Mouse (Mus musculus): ENCODE results near the gene Atp2c2. TPM values are rescaled to one million over a fixed set of nuclear protein-coding genes. Genes with fewer than 3 reads are reported as not detected.
A peak's percentile ranks its signal among the peaks of the same experiment; 100 is the strongest.

The Atp2c2 gene
- polyA plus RNA-seq, 1 experiment from 2014 or later = 3.1 TPM

DNA sequence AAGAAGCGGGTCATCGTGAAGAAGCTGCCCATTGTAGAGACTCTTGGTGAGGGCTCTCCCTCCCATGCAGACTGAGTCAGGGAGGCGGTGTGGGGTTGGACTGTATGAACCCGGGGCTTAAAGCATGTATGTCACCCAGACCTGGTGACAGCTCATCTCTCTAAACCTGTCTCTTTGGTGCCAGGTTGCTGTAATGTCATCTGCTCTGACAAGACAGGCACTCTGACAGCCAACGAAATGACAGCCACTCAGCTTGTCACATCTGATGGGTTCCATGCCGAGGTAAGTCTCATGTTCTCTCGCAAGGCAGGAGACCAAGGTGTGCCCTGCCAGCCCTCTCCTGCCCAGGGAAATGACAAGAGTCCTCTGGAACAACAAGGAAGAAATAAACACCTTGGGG is 42.6 kb downstream of the Atp2c2 start:
- no peak overlapping the region for H3K9ac ChIP-seq (ENCODE audit: low read length)
- H3K4me1 ChIP-seq (replicated peaks; ENCODE audit: control insufficient read depth, insufficient read depth, low read length) = no peaks in the 10 kb centered on the region; the same call in 1 of the 2 replicates
- H3K4me3 ChIP-seq (ENCODE audit: low read depth, low read length) = no peak overlapping the region
- ATAC-seq (replicated peaks; ENCODE audit: low FRiP score, low TSS enrichment, low read depth) (no peak), DNase-seq (ENCODE audit: low spot score) (no peak)
- no peaks in the 10 kb centered on the region for H3K27me3 ChIP-seq (replicated peaks; ENCODE audit: control insufficient read depth, insufficient read depth, low read length)
- no peaks in the 10 kb centered on the region for H3K36me3 ChIP-seq (ENCODE audit: control insufficient read depth, insufficient read depth, low read length)
- whole genome bisulfite sequencing = 89% methylated on average over 7 of the region's 7 CpGs
- no peak overlapping the region for H3K27ac ChIP-seq (ENCODE audit: low read depth)
- no peak overlapping the region for H3K4me2 ChIP-seq (ENCODE audit: low read length)
- no peaks in the 10 kb centered on the region for H3K9me3 ChIP-seq (ENCODE audit: control insufficient read depth, low read length)

DNA sequence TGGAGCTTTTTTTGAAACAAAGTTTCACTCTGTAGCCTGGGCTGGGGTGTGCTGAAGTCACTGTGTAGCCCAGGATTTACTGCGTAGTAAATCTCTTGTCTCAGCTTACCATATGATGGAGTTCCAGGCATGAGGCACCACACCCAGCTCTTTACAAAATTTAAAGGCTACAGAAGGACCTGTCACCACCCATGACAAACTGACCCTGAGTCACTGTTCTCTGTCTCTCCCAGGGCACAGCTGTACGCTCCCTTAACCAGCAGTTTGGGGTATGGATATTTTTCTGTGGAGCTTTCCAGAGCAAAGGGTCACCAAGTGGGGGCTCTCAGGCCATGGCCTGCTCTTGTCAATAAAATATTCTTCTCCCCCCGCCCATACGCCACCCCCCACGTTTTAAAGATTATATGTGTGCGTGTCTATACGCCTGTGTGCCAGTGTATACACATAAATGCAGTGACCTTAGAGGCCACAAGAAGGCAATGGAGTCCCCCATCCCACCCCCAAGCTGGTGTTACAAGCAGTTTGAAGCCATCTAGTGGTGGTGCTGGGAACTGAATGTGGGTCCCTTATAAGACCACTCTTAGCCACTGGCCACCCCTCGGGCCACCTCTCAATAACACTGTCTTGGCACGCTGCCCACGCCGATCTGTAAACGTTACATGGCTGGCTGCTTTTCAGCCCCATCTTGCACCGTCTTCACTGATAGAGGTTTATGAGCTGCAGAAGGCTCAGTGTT is 43.6 kb downstream of the Atp2c2 start:
- Histone ChIP-seq H3K9me3 (ENCODE audit: control insufficient read depth, low read length) (no peaks in the 10 kb centered on the region), H3K27me3 (replicated peaks; ENCODE audit: control insufficient read depth, insufficient read depth, low read length) (no peaks in the 10 kb centered on the region), H3K4me1 (replicated peaks; ENCODE audit: control insufficient read depth, insufficient read depth, low read length) (no peaks in the 10 kb centered on the region; the same call in 1 of the 2 replicates), H3K4me3 (ENCODE audit: low read depth, low read length) (no peak overlapping the region), H3K9ac (ENCODE audit: low read length) (no peak overlapping the region), H3K36me3 (ENCODE audit: control insufficient read depth, insufficient read depth, low read length) (no peaks in the 10 kb centered on the region), H3K4me2 (ENCODE audit: low read length) (no peak overlapping the region), H3K27ac (ENCODE audit: low read depth) (no peak overlapping the region)
- WGBS = 48% methylated on average over 13 of the region's 13 CpGs
- peak; percentile 70 for DNase-seq (ENCODE audit: low spot score)
- 0 out of 2 replicates have a peak, but pooled peaks have one; percentile 7 for ATAC-seq (replicated peaks; ENCODE audit: low FRiP score, low TSS enrichment, low read depth)

DNA sequence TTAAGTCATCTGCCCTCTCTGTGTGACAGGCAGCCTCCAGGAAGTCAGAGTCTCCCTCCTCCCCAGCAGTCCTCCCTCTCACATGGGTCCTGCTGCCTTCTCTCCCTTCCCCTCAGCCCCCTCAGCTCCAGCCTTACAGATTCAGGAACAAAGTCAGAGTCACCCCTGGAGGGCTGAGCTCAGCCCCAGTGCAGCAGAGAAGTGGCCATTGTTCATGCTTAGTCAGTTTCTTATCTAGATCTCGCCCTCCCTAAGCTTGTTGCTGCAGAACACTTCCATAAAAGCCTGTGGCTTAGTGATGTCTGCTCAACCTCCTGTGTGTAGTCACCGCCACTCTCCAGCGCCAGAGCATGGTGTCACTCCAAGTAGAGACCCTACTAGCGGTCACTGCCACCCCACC is 44.8 kb downstream of the Atp2c2 start:
- no peaks in the 10 kb centered on the region for H3K36me3 ChIP-seq (ENCODE audit: control insufficient read depth, insufficient read depth, low read length)
- no peak for DNase-seq (ENCODE audit: low spot score)
- no peak overlapping the region for H3K4me3 ChIP-seq (ENCODE audit: low read depth, low read length)
- 82% methylated on average over 4 of the region's 4 CpGs for WGBS
- H3K27me3 ChIP-seq (replicated peaks; ENCODE audit: control insufficient read depth, insufficient read depth, low read length) = no peaks in the 10 kb centered on the region
- ATAC-seq (replicated peaks; ENCODE audit: low FRiP score, low TSS enrichment, low read depth) = no peak
- no peaks in the 10 kb centered on the region; the same call in 1 of the 2 replicates for H3K4me1 ChIP-seq (replicated peaks; ENCODE audit: control insufficient read depth, insufficient read depth, low read length)
- H3K4me2 ChIP-seq (ENCODE audit: low read length) = no peak overlapping the region
- no peaks in the 10 kb centered on the region for H3K9me3 ChIP-seq (ENCODE audit: control insufficient read depth, low read length)
- no peak overlapping the region for H3K27ac ChIP-seq (ENCODE audit: low read depth)
- H3K9ac ChIP-seq (ENCODE audit: low read length) = no peak overlapping the region

DNA sequence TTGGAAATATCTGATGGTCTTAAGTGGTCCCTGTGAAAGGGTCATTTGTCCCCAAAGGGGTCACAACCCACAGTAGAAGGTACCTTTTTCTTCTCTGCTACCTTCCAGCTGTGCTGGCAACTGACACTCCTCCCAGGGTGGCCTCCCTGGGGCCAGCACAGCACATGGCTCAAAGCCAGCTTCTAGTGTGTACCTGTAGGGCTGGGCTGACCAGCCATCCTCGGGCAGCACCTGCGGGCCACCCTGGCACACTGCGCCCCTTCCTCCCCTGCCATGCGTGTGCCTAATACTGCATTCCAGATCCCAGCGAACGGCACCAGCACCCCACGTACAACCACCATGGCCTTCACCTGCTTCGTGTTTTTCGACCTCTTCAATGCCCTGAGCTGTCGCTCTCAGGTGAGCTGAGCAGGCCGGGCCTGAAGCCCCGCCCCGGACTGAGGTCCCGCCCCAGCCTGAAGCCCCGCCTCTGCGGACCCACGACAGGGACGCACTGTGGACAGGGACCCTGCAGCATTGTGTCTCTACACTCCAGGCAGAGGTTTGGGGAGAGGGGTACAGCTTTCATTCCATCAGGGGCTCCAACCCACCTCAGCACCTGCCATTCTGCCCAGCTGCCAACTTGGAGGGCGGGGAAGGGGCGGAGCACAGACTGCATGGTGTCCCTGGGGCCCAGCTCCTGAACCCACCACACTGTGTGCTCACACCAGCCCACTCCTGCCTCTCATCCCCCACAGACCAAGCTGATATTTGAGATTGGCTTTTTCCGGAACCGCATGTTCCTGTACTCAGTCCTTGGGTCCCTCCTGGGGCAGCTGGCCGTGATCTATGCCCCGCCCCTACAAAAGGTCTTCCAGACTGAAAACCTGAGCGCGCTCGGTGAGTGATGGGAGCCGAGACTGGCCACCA is 55.7 kb downstream of the Atp2c2 start:
- peak overlapping the region; percentile 15; the same call in 1 of the 2 replicates for H3K4me3 ChIP-seq (ENCODE audit: low read depth, low read length)
- H3K27ac ChIP-seq (ENCODE audit: low read depth) = no peak overlapping the region
- H3K4me1 ChIP-seq (replicated peaks; ENCODE audit: control insufficient read depth, insufficient read depth, low read length) = peaks cover 8% of the 10 kb centered on the region; the same call in 1 of the 2 replicates
- H3K36me3 ChIP-seq (ENCODE audit: control insufficient read depth, insufficient read depth, low read length) = peaks cover 5% of the 10 kb centered on the region
- no peak overlapping the region for H3K9ac ChIP-seq (ENCODE audit: low read length)
- DNase-seq (ENCODE audit: low spot score) = peak; percentile 60
- WGBS = 23% methylated on average over 28 of the region's 28 CpGs
- H3K27me3 ChIP-seq (replicated peaks; ENCODE audit: control insufficient read depth, insufficient read depth, low read length) = no peaks in the 10 kb centered on the region
- peak; percentile 51; the same call in 1 of the 2 replicates for ATAC-seq (replicated peaks; ENCODE audit: low FRiP score, low TSS enrichment, low read depth)
- no peaks in the 10 kb centered on the region for H3K9me3 ChIP-seq (ENCODE audit: control insufficient read depth, low read length)
- peak overlapping the region; percentile 46 for H3K4me2 ChIP-seq (ENCODE audit: low read length)

DNA sequence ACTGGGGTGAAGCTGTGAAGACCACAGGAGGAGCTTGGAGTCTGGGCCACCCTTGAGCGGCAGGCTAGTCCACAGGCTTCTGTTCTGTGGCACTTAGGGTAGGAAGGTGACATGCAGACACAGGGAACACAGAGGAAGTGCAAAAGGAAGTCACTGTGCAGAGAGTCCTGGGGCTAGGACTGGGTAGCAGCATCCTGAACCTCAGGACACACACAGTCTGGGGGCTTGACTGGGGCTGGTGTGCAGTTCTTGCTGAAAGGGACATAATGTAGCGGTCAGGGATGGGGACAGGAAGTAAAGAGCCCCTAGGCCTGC is 56.3 kb downstream of the Atp2c2 start:
- Histone ChIP-seq H3K4me1 (replicated peaks; ENCODE audit: control insufficient read depth, insufficient read depth, low read length) (peaks cover 8% of the 10 kb centered on the region; the same call in 1 of the 2 replicates), H3K36me3 (ENCODE audit: control insufficient read depth, insufficient read depth, low read length) (peaks cover 9% of the 10 kb centered on the region), H3K4me2 (ENCODE audit: low read length) (peak overlapping the region; percentile 46; the same call in 1 of the 2 replicates), H3K9ac (ENCODE audit: low read length) (no peak overlapping the region), H3K27me3 (replicated peaks; ENCODE audit: control insufficient read depth, insufficient read depth, low read length) (no peaks in the 10 kb centered on the region), H3K9me3 (ENCODE audit: control insufficient read depth, low read length) (no peaks in the 10 kb centered on the region), H3K27ac (ENCODE audit: low read depth) (no peak overlapping the region), H3K4me3 (ENCODE audit: low read depth, low read length) (no peak overlapping the region)
- 73% methylated on average over 2 of the region's 2 CpGs for WGBS
- ATAC-seq (replicated peaks; ENCODE audit: low FRiP score, low TSS enrichment, low read depth) = no peak
- DNase-seq (ENCODE audit: low spot score) = no peak

DNA sequence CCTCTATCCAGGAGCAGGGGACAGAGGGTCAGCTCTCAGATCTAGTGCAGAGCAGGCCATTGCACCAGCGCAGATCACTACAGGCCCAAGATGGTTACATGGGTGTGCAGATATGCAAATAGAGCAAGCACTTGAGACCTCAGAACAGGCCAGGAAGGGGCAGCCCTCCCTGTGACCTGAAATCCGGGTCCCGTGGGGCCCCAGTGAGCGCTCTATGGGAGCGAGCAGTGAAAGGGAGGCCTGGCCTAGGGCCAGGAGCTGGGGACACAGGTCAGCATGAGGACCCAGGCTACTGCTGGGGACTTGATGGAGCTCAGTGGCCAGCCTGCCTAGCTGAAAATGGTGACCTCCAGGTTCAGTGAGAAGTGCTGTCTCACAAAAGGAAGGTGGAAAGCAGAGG is 56.7 kb downstream of the Atp2c2 start:
- H3K36me3 ChIP-seq (ENCODE audit: control insufficient read depth, insufficient read depth, low read length) = peaks cover 14% of the 10 kb centered on the region
- 73% methylated on average over 5 of the region's 5 CpGs for WGBS
- H3K27me3 ChIP-seq (replicated peaks; ENCODE audit: control insufficient read depth, insufficient read depth, low read length) = no peaks in the 10 kb centered on the region
- H3K9ac ChIP-seq (ENCODE audit: low read length) = no peak overlapping the region
- H3K27ac ChIP-seq (ENCODE audit: low read depth) = no peak overlapping the region
- H3K4me2 ChIP-seq (ENCODE audit: low read length) = no peak overlapping the region
- H3K4me3 ChIP-seq (ENCODE audit: low read depth, low read length) = no peak overlapping the region
- peaks cover 8% of the 10 kb centered on the region; the same call in 1 of the 2 replicates for H3K4me1 ChIP-seq (replicated peaks; ENCODE audit: control insufficient read depth, insufficient read depth, low read length)
- no peaks in the 10 kb centered on the region for H3K9me3 ChIP-seq (ENCODE audit: control insufficient read depth, low read length)
- DNase-seq (ENCODE audit: low spot score) = no peak
- no peak for ATAC-seq (replicated peaks; ENCODE audit: low FRiP score, low TSS enrichment, low read depth)

DNA sequence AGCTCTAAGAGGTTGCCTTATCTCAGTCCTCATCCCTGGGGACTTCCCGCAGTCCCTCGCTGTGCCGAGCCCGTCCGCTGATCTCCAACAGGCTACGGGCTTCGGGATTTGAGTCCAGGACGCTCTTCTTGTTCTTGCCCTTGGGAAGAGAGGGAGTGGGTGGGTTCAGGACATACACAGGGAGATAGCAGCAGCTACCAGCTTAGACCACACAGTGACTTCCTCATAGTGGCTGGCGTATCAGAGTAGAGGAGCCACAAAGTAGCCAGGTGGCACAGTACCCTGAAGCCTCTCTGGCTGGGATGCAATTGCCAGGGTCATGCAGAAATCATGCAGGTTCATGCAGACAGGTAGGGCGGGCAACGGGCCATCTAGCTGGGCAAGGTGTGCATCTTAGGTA is 61.9 kb downstream of the Atp2c2 start:
- Histone ChIP-seq H3K27me3 (replicated peaks; ENCODE audit: control insufficient read depth, insufficient read depth, low read length) (no peaks in the 10 kb centered on the region), H3K9ac (ENCODE audit: low read length) (no peak overlapping the region), H3K9me3 (ENCODE audit: control insufficient read depth, low read length) (no peaks in the 10 kb centered on the region), H3K36me3 (ENCODE audit: control insufficient read depth, insufficient read depth, low read length) (peaks cover 16% of the 10 kb centered on the region), H3K27ac (ENCODE audit: low read depth) (no peak overlapping the region), H3K4me2 (ENCODE audit: low read length) (no peak overlapping the region), H3K4me1 (replicated peaks; ENCODE audit: control insufficient read depth, insufficient read depth, low read length) (no peaks in the 10 kb centered on the region), H3K4me3 (ENCODE audit: low read depth, low read length) (no peak overlapping the region)
- ATAC-seq (replicated peaks; ENCODE audit: low FRiP score, low TSS enrichment, low read depth) = no peak
- no peak for DNase-seq (ENCODE audit: low spot score)
- WGBS = 91% methylated on average over 11 of the region's 11 CpGs

DNA sequence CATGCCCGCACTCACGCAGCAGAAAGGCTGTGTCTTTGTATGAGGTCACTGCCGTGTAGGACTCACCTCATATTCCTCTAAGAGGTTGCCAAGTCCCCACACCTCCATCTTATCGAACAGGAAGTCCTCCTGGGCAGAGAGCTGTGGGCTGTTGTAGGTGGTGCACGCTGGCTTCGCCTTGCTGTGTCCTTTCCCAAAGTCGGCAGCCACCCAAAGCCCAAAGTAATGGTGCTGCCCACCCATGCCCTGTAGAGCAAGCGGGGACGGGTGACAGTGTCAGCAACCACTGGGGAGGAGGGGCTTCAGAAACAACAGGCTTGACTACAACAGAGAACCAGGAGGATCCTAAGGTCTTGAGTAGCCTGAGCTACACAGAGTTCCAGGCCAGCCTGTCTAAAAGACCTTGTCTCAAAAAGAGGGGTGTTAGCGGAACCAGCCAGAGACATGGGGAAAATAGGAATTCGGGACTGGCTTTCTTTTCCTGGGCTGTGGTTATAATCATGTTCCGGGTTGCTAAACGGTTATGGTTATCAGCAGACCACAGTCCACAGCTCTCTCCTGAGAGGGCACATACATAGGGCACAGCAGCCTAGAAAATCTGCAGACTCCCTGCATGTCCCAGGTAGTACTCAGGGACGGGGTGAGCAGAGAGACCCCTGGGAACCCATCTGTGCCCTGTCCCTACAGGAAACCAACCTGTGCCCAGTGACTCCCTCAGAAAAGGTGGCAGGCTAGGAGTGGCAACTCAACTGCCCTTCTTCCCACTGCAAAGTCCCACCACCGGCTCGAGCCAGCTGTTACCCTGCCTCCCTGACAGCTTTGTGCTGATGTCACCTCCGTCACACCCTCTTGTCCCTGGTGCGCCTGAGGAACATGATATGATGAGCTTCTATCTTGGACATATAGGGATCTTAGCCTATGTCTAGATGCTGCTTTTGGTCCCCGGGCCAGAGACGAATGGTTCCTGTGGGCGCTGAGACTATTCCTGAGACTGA is 62.7 kb downstream of the Atp2c2 start:
- 88% methylated on average over 21 of the region's 21 CpGs for WGBS
- DNase-seq (ENCODE audit: low spot score) = no peak
- Histone ChIP-seq H3K27ac (ENCODE audit: low read depth) (no peak overlapping the region), H3K27me3 (replicated peaks; ENCODE audit: control insufficient read depth, insufficient read depth, low read length) (no peaks in the 10 kb centered on the region), H3K36me3 (ENCODE audit: control insufficient read depth, insufficient read depth, low read length) (peaks cover 24% of the 10 kb centered on the region), H3K4me1 (replicated peaks; ENCODE audit: control insufficient read depth, insufficient read depth, low read length) (no peaks in the 10 kb centered on the region), H3K4me3 (ENCODE audit: low read depth, low read length) (no peak overlapping the region), H3K9me3 (ENCODE audit: control insufficient read depth, low read length) (no peaks in the 10 kb centered on the region), H3K4me2 (ENCODE audit: low read length) (no peak overlapping the region), H3K9ac (ENCODE audit: low read length) (no peak overlapping the region)
- ATAC-seq (replicated peaks; ENCODE audit: low FRiP score, low TSS enrichment, low read depth) = no peak
